Mouse (Mus musculus) brain, embryonic 14.5 days (tissue): ENCODE results near the gene Fam221a. TPM values are rescaled to one million over a fixed set of nuclear protein-coding genes. Genes with fewer than 3 reads are reported as not detected.
"Not testable (repeated sequence)": the region's sequence is repeated elsewhere in the genome, so short reads cannot be mapped to it uniquely, and the experiment has no call there.

ENCODE experiments used
- DNase-seq: peaks from one replicate; pipeline ENCODE4 v3.0.0-alpha.2; 2011; ENCODE audit warnings: low read depth
- CTCF ChIP-seq: fragments of 200-500 bp; IDR thresholded peaks from 2 replicates; pipeline ENCODE4 v1.5.1; 2012; ENCODE audit warnings: inconsistent platforms, mild to moderate bottlenecking, moderate library complexity, borderline replicate concordance; ENCODE audit not compliant: insufficient read depth, insufficient read length; ENCODE audit errors: extremely low read depth
- POLR2A ChIP-seq: fragments of 200-500 bp; IDR thresholded peaks from 2 replicates; pipeline ENCODE4 v1.6.1; 2012; ENCODE audit warnings: mild to moderate bottlenecking, inconsistent platforms, borderline replicate concordance; ENCODE audit not compliant: poor library complexity, insufficient read depth, insufficient read length, severe bottlenecking; ENCODE audit errors: extremely low read depth
- polyA plus RNA-seq: library from polyadenylated mRNA; depleted of rRNA; stranded (reverse); fragments of >200 nt; gene quantifications from 2 replicates; pipeline ENCODE4 v1.2.3, GENCODE M21; 2012; rRNA removed

Gene Fam221a
- polyA plus RNA-seq, 1 experiment = 7.0 TPM

- DNase-seq = no peak
- TF ChIP-seq CTCF (no peak), POLR2A (no peak)
These were observed 43.3 kb downstream of the Fam221a start for GRCm38 (mm10) chr6:49410830-49411229.

DNA sequence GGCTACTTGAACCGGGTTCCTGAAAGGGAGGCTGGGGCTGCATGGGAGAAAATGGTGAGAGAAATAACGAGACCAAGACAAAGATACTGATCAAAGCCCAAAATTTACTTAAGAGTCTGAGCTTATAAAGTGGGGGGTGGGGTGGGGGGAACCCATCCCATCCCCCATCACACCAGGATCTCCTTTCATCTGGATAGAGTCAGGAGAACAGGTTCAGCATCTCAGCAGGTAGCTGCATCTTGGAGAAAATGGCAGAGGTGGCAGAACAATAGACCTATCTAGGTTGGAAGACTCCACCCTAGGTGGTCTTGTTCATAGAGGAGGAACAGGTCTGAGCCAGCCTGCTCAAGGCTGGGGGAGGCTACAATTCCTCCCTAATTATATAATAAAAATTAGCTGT lies 45.4 kb downstream of the Fam221a start:
- DNase-seq = not testable (repeated sequence)

GRCm38 (mm10) chr6:49415971-49416370 lies 48.4 kb downstream of the Fam221a start:
- DNase-seq = no peak
- TF ChIP-seq CTCF = no peak
- no peak for TF ChIP-seq POLR2A

GRCm38 (mm10) chr6:49437306-49437705 lies 69.8 kb downstream of the Fam221a start:
- no peak for DNase-seq
- no peak for TF ChIP-seq POLR2A
- TF ChIP-seq CTCF = no peak

Other genes with a start within 250 kb of the Fam221a start
- 22.0 and 22.6 TPM in 2 replicates for gene Igf2bp3, start 152.8 kb upstream of the Fam221a start, polyA plus RNA-seq
- 199 and 246 TPM in 2 replicates for gene Tra2a, start 103.7 kb upstream of the Fam221a start, polyA plus RNA-seq
- gene Ccdc126, start 48.5 kb upstream of the Fam221a start, polyA plus RNA-seq = 5.0 and 5.8 TPM in 2 replicates
- gene Stk31, start 27.9 kb downstream of the Fam221a start, polyA plus RNA-seq = 0.03 and 0.11 TPM in 2 replicates